Mouse (Mus musculus) megakaryocyte, embryonic 14.5 days (primary cell): ENCODE measurements at regions not wholly inside any gene's neighbourhood (a gene's known extent, or its start where the extent isn't known, plus 50 kb on each side); places are given as distances from the start of the nearest gene placed in this dataset.

Source experiments
- H3K27me3 ChIP-seq: replicated peaks from 2 replicates; pipeline ENCODE3; 2012; ENCODE audit warnings: inconsistent platforms
- H3K36me3 ChIP-seq: replicated peaks from 2 replicates; pipeline ENCODE3; 2012; ENCODE audit warnings: low read length, inconsistent platforms, mixed read lengths
- H3K4me1 ChIP-seq: 2 replicates; pipeline ENCODE4 v1.6.1; 2012; ENCODE audit warnings: inconsistent platforms
- H3K4me3 ChIP-seq: replicated peaks from 2 replicates; pipeline ENCODE3; 2012; ENCODE audit warnings: moderate library complexity, mild to moderate bottlenecking, inconsistent platforms
- H3K9me3 ChIP-seq: 2 replicates; pipeline ENCODE4 v1.6.1; 2012; ENCODE audit warnings: inconsistent platforms
- FLI1 ChIP-seq: IDR thresholded peaks from 2 replicates; pipeline ENCODE4 v1.6.1; 2012; ENCODE audit warnings: low read length, inconsistent platforms, mixed read lengths
- GATA1 ChIP-seq: IDR thresholded peaks from 3 replicates; pipeline ENCODE4 v1.6.1; 2012; ENCODE audit warnings: mixed read lengths, low read length, inconsistent platforms, borderline replicate concordance

GRCm38 (mm10) chr6:100347481-100347880 lies 60.2 kb upstream of the Rybp start:
- Histone ChIP-seq H3K4me1 (peaks cover 2% of the 10 kb centered on the region), H3K36me3 (no peaks in the 10 kb centered on the region), H3K9me3 (peaks cover 3% of the 10 kb centered on the region; the same call in 1 of the 2 replicates), H3K27me3 (peaks cover 16% of the 10 kb centered on the region), H3K4me3 (no peak overlapping the region)
- TF ChIP-seq FLI1 (no peak), GATA1 (no peak)

DNA sequence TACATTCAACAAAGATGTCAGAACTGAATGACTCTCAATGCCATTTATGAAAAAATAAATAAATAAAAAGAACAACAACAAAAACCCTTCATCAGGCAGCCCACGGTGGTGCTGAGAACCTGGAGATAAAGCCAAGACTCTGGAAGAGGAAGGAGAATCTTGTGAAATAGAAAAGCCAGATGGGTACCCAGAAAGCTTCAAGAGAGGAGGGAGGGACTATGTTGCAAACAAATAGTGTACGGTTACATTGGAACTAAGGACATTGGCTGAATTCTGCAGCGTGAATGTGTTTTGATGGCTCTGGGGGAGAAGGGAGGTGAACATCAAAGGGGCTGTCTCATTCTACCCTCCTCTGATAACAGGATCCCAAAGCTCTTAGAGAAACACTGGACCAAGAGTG lies 57.8 kb upstream of the Rybp start:
- H3K36me3 ChIP-seq = no peaks in the 10 kb centered on the region
- no peak overlapping the region for H3K4me3 ChIP-seq
- TF ChIP-seq FLI1 = no peak
- H3K9me3 ChIP-seq = no peaks in the 10 kb centered on the region
- peaks cover 11% of the 10 kb centered on the region for H3K27me3 ChIP-seq
- H3K4me1 ChIP-seq = peaks cover 17% of the 10 kb centered on the region

DNA sequence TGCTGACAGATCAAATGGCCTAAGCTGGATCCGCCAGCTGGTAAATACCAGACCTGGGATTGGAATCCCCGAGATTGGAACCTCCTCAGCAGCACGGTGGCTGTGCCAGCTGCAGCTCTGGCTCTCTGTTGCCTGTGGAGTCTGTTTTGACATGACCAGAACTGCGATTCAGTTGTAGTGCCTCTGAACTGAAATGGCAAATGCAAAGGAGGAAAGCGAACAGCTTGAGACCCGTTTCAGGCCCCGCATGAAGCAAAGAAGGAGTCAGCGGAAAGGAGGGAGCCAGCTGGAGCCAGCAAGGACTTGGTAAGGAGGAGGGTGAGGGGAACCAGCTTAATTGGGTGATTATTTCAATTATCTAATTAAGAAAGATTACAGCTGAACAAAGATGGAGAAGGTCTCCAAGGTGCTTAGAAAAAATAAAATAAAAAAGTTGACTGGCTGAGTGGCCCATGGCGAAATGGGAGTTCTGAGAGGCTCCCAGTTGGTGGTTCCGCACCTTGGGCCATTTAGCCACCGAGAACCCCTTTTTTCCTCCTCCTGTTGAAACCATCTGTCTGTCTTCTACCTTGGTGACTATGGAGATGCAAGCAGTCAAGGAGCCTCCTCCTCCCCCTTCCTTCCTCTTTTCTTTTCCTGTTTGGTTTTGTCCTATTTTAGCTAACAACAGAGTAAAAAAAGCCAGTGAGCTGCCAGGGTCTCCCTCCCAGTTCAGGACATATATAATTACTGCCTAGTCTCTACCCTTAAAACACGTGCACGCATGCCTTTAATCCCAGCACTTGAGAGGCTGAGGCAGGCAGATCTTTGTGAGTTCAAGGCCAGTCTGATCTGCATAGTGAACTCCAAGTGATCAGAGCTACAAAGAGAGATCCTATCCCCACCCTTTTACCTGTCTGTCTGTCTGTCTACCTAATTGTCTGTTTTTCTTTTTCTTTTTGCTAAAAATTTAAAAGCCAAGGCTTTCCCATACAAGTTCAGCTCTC lies 54.3 kb upstream of the Rybp start:
- TF ChIP-seq FLI1 (no peak), GATA1 (no peak)
- Histone ChIP-seq H3K9me3 (no peaks in the 10 kb centered on the region), H3K27me3 (peaks cover 17% of the 10 kb centered on the region), H3K4me1 (peaks cover 22% of the 10 kb centered on the region), H3K4me3 (no peak overlapping the region), H3K36me3 (no peaks in the 10 kb centered on the region)

DNA sequence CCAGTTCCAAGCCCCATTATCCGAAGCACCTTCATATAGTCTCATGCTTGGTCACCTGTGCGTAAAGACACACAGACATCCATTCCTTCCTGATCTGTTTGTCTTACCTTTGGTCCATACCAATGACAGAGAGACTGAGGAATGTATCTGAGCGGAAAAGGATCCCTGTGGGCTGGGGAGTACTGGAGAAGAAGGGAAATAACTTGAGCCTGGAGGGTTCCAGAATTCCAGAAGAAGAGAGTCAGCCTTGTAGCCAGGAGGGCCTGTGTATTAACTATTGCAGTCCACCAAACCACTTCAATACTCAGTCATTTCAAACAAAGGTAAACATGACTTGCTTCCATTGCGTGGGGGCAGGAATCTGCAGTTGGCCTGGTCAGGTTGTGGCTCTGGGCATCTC lies 51.0 kb upstream of the Rybp start:
- TF ChIP-seq FLI1 = no peak
- no peak for TF ChIP-seq GATA1
- Histone ChIP-seq H3K4me3 (no peak overlapping the region), H3K36me3 (no peaks in the 10 kb centered on the region), H3K9me3 (no peaks in the 10 kb centered on the region), H3K4me1 (peaks cover 37% of the 10 kb centered on the region), H3K27me3 (peaks cover 19% of the 10 kb centered on the region)
